Mouse (Mus musculus) intestine, embryonic 14.5 days (tissue): ENCODE measurements around the gene Zfp51. TPM values are rescaled to one million over a fixed set of nuclear protein-coding genes. Genes with fewer than 3 reads are reported as not detected.
"Not testable (repeated sequence)": the region's sequence is repeated elsewhere in the genome, so short reads cannot be mapped to it uniquely, and the experiment has no call there.

Experiments
- ATAC-seq: fragments of 200-750 bp; cut with Nextera tagmentation; replicated peaks from 2 replicates; pipeline ENCODE4 v1.8.0; 2017; ENCODE audit warnings: low read depth, moderate number of reproducible peaks, moderate TSS enrichment, moderate library complexity; ENCODE audit not compliant: low FRiP score, low TSS enrichment
- DNase-seq: peaks from one replicate; pipeline ENCODE4 v3.0.0-alpha.2; 2018; ENCODE audit warnings: low spot score
- H3K27ac ChIP-seq: fragments of 300-500 bp; sonication (generic); 2 replicates; pipeline ENCODE4 v1.5.1; 2014; ENCODE audit warnings: low read depth, mild to moderate bottlenecking, control low read depth
- H3K27me3 ChIP-seq: fragments of 300-500 bp; sonication (generic); replicated peaks from 2 replicates; pipeline ENCODE4 v1.6.1; 2014; ENCODE audit warnings: low read length, control low read depth; ENCODE audit not compliant: control insufficient read depth, insufficient read depth
- H3K36me3 ChIP-seq: fragments of 300-500 bp; sonication (generic); 2 replicates; pipeline ENCODE4 v1.6.1; 2014; ENCODE audit warnings: low read length, control low read depth; ENCODE audit not compliant: control insufficient read depth, insufficient read depth
- H3K4me1 ChIP-seq: fragments of 300-500 bp; sonication (generic); replicated peaks from 2 replicates; pipeline ENCODE4 v1.6.1; 2014; ENCODE audit warnings: low read length, control low read depth, mixed read lengths; ENCODE audit not compliant: control insufficient read depth, insufficient read depth
- H3K4me2 ChIP-seq: fragments of 300-500 bp; sonication (generic); 2 replicates; pipeline ENCODE4 v1.6.1; 2014; ENCODE audit warnings: low read length
- H3K4me3 ChIP-seq: fragments of 300-500 bp; sonication (generic); 2 replicates; pipeline ENCODE4 v1.5.1; 2014; ENCODE audit warnings: low read depth, low read length, control low read depth, mixed read lengths
- H3K9ac ChIP-seq: fragments of 300-500 bp; sonication (generic); 2 replicates; pipeline ENCODE4 v1.6.1; 2014; ENCODE audit warnings: mild to moderate bottlenecking, low read length
- H3K9me3 ChIP-seq: fragments of 300-500 bp; sonication (generic); 2 replicates; pipeline ENCODE4 v1.6.1; 2016; ENCODE audit warnings: low read length, control low read depth; ENCODE audit not compliant: control insufficient read depth
- WGBS: fragments of 180-500 bp; shearing (Covaris S2); extraction: QIAGEN DNeasy Blood & Tissue Kit; methylation state at CpG from one replicate; pipeline ENCODE4 v1.1.7; 2014; 5-methylcytosine and 5-hydroxymethylcytosine counted together
- polyA plus RNA-seq: library from polyadenylated mRNA; unstranded; fragments of >200 nt; fragmentation: Nextera tagmentation; extraction: Ambion mirVana; gene quantifications from 2 replicates; pipeline ENCODE4 v1.2.1, GENCODE M21; 2014

Zfp51 gene
- polyA plus RNA-seq, 1 experiment from 2014 or later: 14.3 TPM

DNA sequence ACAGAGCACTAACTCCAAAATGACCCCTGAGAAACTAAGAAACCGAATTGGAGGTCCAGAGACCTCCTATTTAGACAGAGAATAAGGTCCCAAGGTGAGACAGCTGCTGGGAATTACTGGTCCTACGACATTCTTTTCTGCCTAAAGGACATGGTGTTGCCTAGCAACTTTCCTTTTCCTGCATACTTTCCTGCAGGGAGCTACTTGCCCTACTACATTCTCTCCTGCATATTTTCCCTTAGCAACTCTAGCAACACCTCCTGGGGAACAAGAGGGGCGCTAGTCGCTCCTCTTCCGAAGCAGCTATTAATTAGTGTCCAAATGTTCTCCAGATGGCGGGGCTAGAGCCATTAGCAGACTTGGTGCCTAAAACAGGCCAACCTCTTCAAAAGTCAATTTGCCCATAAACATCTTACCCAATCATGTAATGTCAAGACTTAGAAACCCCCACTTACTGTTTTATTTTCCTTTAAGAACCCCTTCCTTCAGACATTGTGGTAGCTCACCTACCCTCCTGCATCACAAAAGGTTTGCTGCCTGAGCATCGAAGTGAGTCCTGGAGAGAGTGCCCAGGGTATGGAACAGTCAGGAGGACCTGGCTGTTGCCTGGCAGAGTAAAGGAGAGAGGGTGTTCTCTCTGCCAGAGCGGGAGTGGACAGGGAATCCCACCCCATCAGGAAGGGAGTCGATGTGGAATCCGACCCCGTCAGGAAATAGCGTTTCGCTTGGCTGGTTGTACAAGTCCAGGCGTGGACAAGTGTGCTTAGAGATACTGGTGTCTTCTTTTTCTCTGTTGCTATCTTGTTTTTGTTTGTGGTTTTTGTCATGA lies 23.4 kb downstream of the Zfp51 start:
- no peak overlapping the region; the same call in 1 of the 2 replicates for H3K27ac ChIP-seq
- H3K36me3 ChIP-seq: no peaks in the 10 kb centered on the region
- H3K9me3 ChIP-seq: no peaks in the 10 kb centered on the region
- H3K4me2 ChIP-seq: peak overlapping the region; percentile 11; the same call in 1 of the 2 replicates
- H3K27me3 ChIP-seq: no peaks in the 10 kb centered on the region
- no peak overlapping the region for H3K4me3 ChIP-seq
- WGBS: 32% methylated on average over 14 of the region's 14 CpGs
- DNase-seq: no peak
- no peak overlapping the region for H3K9ac ChIP-seq
- 0 out of 2 replicates have a peak, but pooled peaks cover 6% of the 10 kb centered on the region for H3K4me1 ChIP-seq
- ATAC-seq: peak; percentile 81

DNA sequence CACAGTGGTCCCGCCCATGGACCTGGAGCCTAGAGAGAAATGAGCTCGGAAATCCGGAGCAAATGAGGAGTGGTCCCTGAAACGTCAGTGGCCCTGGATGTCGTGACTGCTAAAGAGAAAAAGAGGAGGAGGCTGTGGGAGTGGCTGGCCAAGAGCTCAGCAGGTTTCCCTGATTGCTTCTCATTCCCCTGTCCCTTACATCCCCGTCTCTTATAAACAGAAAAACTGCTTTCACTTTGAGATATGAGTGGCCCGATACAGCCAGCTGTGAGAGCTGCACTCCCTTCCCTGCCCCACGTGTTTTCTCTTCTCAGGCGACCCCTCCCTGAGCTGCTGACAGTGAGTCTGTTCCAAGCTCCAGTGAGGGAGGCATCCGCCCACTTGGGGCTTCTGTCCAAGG lies 24.6 kb downstream of the Zfp51 start:
- not testable (repeated sequence) for H3K4me2 ChIP-seq, H3K27me3 ChIP-seq, H3K9ac ChIP-seq, H3K36me3 ChIP-seq, DNase-seq, ATAC-seq, H3K27ac ChIP-seq, H3K9me3 ChIP-seq, H3K4me1 ChIP-seq, H3K4me3 ChIP-seq
- 7% methylated on average over 7 of the region's 10 CpGs for WGBS

DNA sequence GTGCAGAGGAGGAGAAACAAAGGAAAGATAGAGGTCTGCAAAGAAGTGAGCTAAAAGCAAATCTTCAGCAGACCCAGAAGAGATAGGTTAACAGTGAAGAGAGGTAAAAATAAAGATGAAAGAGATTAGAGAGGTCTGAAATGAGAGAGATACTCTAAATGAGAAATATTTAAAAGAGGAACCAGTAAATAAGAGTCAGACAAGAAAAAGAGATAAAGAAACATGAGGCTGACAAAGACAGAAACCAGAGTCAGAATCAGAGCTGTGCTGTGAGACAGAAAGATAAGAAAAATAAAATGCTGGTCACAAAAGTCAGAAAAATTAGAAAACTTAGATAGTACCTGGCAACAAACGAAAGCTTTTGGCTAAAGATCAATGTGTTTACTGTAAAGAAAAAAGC lies 25.1 kb downstream of the Zfp51 start:
- not testable (repeated sequence) for H3K36me3 ChIP-seq, H3K4me3 ChIP-seq, H3K9me3 ChIP-seq, DNase-seq, H3K4me1 ChIP-seq, ATAC-seq, H3K27ac ChIP-seq, H3K4me2 ChIP-seq, H3K27me3 ChIP-seq, H3K9ac ChIP-seq
- WGBS: 79% methylated on average over 1 of the region's 1 CpGs

DNA sequence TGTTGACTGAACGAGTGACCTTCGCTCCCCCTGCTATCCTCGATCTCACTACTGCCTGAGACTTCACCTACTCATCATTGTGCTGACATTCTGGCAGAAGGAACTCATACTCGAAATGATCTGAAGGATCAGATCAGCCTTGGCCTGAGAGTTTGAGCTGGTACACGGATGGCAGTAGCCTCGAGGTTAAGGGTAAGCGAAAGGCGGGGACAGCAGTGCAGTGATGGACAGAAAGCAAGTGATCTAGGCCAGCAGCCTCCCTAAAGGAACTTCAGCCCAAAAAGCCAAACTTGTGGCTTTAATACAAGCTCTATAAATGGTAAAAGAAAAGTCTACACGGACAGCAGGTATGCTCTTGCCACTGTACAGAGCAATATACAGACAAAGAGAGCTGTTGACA lies 26.2 kb downstream of the Zfp51 start:
- not testable (repeated sequence) for ATAC-seq, H3K27ac ChIP-seq, H3K36me3 ChIP-seq, H3K27me3 ChIP-seq, H3K4me3 ChIP-seq, DNase-seq, H3K4me1 ChIP-seq, H3K9me3 ChIP-seq, H3K4me2 ChIP-seq, H3K9ac ChIP-seq
- 76% methylated on average over 4 of the region's 9 CpGs for WGBS

DNA sequence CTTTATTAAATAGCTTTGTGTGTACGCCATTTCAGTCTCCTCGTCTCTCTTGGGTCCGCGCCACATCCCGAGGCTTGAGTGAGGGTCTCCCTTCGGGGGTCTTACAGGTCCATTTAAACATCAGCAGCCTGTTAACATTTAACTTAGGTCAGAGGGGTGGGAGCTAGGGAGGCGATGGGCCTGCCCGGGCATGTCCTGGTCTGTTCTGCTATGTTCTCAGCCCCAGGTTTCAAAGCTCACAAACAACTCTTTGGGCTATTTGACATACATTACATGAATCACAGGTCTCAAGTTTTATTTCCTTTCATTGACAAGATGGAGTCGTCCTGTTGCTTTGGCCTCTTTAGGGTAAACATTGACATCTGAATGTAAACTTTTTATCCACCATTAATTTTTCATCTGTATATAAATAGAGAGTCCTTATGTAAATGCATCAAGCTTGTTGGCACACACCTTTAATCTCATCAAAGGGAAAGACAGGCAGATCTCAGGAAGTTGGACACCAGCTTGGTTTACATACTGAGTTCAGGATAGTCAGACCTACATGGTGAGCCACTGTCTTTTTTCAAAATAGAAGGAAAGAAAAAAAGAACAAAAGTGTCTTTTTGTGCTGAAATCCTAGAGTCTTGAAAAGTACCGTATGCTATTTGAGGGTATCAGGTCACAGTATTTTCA lies 28.1 kb downstream of the Zfp51 start:
- not testable (repeated sequence) for H3K27me3 ChIP-seq, H3K9ac ChIP-seq, H3K27ac ChIP-seq, DNase-seq, H3K36me3 ChIP-seq, H3K4me3 ChIP-seq, H3K9me3 ChIP-seq, H3K4me1 ChIP-seq, ATAC-seq, H3K4me2 ChIP-seq
- 63% methylated on average over 9 of the region's 10 CpGs for WGBS

DNA sequence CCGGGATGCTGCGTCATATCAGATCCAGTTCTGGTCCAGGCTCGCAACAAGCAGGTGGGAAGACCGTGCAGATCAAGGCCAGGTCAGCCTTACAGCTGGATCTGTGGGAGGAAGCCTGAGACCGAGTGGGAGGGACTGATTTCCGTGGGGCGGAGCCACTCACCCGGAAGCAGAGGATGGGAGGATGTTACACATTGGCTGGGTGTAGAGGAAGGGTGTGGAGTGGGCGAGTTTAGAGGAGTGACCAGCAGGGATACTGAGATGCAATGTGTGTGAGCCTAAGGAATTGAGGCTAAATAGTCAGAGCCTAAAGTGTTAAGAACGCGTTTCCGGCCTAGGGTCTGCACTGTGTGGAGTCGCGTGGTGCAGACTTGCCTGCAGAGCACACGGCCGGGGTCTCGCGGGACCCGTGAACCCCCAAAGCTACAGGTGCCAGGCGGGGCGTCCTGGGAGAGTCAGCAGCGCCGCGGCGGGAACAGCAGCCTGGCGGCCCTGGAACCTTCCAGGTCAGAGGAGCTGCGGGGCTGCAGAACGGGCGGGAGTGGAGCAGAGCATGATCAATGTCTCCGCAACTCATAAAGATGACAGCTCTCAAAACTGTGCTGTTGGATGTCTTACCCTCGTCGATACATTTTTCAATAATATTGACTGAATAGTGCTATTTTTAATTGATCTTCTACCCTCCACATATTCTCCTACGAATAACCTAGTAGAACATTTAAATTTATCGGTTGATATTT lies 38.8 kb downstream of the Zfp51 start, which contains the start of gene Zfp53:
Gene Zfp53 (plus strand): TSS at position 239 of the 740 bp plus-strand sequence.
- Histone ChIP-seq H3K9ac (peak within 1 kb of the TSS; percentile 80), H3K4me1 (0 out of 2 replicates have a peak, but pooled peaks cover 3% of the 10 kb centered on the region), H3K4me3 (peak within 1 kb of the TSS; percentile 80), H3K27ac (peak within 1 kb of the TSS; percentile 81), H3K27me3 (no peaks in the 10 kb centered on the region), H3K36me3 (peaks cover 11% of the 10 kb centered on the region; the same call in 1 of the 2 replicates), H3K9me3 (no peaks in the 10 kb centered on the region), H3K4me2 (peak within 1 kb of the TSS; percentile 72)
- WGBS: under 1% methylated on average over 33 of the region's 34 CpGs
- DNase-seq (peak; percentile 84), ATAC-seq (peak; percentile 100)

DNA sequence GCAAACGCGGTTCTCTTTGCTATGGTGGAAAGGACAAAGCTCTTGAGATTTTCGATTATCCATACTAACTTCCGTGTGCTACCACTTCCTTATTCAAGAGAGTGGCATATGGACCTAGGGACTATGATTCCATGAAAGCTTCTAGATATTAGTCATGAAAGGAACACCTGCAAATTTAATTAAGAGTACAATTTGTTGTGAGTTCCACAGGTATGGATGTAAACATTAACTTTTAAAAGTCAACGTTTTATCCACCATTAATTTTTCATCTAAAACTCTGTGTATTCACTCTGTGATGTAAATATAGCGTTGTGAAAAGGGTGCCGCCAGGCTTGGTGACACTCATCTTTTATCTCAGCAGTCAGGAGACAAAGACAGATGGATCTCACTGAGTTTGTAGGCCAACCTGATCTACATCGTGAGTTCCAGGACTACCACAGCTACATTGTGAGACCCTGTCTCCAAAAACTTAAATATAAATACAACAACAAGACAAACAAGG lies 39.4 kb downstream of the Zfp51 start:
- DNase-seq (no peak), ATAC-seq (no peak; the same call in 1 of the 2 replicates)
- Histone ChIP-seq H3K27ac (peak overlapping the region; percentile 81), H3K4me1 (0 out of 2 replicates have a peak, but pooled peaks cover 3% of the 10 kb centered on the region), H3K4me3 (peak overlapping the region; percentile 80), H3K36me3 (peaks cover 11% of the 10 kb centered on the region; the same call in 1 of the 2 replicates), H3K27me3 (no peaks in the 10 kb centered on the region), H3K4me2 (peak overlapping the region; percentile 72), H3K9me3 (no peaks in the 10 kb centered on the region), H3K9ac (peak overlapping the region; percentile 80)
- WGBS: 11% methylated on average over 8 of the region's 8 CpGs

DNA sequence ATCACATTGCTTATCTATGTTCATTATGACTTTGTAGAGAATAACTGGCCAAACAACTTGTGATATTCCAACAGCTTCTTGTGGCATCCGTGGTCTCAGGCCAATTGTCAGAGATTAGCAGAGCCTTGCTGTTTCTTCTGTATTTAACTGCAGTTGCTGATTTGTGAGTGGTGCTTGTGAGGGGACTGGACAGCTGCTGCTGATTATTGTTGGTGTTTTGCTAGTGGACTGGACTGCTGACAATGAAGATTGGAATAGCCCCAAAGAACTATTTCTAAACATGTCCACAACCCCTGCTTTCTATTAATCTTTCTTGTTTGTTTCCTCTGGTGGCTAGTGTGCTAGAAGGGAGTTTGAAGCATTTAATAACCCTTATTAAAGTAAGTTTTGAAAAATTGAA lies 51.2 kb downstream of the Zfp51 start:
- no peaks in the 10 kb centered on the region for H3K4me1 ChIP-seq
- no peak overlapping the region for H3K9ac ChIP-seq
- H3K27ac ChIP-seq: no peak overlapping the region
- peaks cover 21% of the 10 kb centered on the region; the same call in 1 of the 2 replicates for H3K36me3 ChIP-seq
- H3K27me3 ChIP-seq: no peaks in the 10 kb centered on the region
- no peak for ATAC-seq
- H3K9me3 ChIP-seq: no peaks in the 10 kb centered on the region
- H3K4me2 ChIP-seq: no peak overlapping the region
- WGBS: 73% methylated on average over 1 of the region's 1 CpGs
- DNase-seq: no peak
- H3K4me3 ChIP-seq: no peak overlapping the region
